Mouse (Mus musculus): ENCODE results near the gene Cpeb4. TPM values are rescaled to one million over a fixed set of nuclear protein-coding genes. Genes with fewer than 3 reads are reported as not detected.
"Not testable (repeated sequence)": the region's sequence is repeated elsewhere in the genome, so short reads cannot be mapped to it uniquely, and the experiment has no call there.

The Cpeb4 gene
- polyA plus RNA-seq, 1 experiment from 2014 or later, result 11.7 TPM

DNA sequence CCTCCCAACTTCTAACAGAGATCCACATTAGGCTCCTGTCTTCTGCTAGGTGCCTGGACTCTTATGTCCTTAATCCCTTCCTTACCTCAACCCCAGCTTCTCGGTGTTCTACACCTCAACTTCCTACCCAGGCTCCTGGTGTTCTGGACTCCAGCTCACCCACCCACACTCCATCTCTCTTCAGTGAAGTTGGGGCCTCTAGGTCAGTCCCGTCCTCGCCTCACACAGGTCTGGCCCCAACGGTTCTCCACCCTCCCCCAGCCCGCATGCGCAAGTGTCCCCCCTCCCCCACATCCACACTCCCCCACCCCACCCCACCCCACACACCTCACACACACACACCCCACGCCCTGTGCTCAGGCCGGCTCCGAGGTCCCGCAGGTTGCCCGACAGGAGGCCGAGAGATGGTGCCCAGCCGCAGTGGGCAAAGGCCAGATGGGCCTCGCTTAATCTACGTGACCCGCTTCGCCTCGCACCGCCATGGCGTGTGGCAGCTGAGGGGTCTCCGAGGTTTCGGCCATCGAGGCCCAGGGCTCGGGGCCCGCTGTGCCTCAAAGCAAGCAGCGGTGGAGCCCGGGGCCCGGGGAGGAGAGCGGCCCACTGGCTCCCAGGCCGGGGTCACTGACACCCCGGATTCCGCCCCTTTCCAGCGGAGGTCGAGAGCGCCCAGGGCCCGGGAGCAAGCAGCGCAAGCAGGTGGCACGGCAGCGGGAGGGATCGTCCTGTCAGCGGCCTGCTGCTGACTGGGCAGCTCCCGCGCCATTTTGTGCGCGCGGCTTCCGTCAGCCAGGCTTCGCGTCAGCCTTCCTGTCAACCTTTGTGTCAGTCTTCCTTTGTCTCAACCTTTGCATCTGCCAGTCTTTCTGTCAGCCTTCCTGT, 93.5 kb downstream of the Cpeb4 start, which contains the start of gene 4930524B15Rik:
4930524B15Rik (plus strand) TSS at position 337 of the 879 bp plus-strand sequence.
- H3K36me3 ChIP-seq (replicated peaks), result no peaks in the 10 kb centered on the region
- H3K9me3 ChIP-seq, result no peaks in the 10 kb centered on the region
- no peaks in the 10 kb centered on the region for H3K27me3 ChIP-seq
- H3K4me1 ChIP-seq, result peaks cover 6% of the 10 kb centered on the region
- peak; percentile 75 for ATAC-seq (ENCODE audit: low FRiP score)
- WGBS, result 50% methylated on average over 49 of the region's 49 CpGs
- peak within 1 kb of the TSS; percentile 49 for H3K4me2 ChIP-seq
- H3K9ac ChIP-seq, result 0 out of 2 replicates have a peak within 1 kb of the TSS, but pooled peaks have one; percentile 40
- peak within 1 kb of the TSS; percentile 29 for H3K4me3 ChIP-seq (replicated peaks)
- no peak within 1 kb of the TSS for H3K27ac ChIP-seq

- 89% methylated on average over 4 of the region's 4 CpGs for WGBS
- no peaks in the 10 kb centered on the region for H3K27me3 ChIP-seq
- no peak overlapping the region for H3K4me3 ChIP-seq (replicated peaks)
- H3K36me3 ChIP-seq (replicated peaks), result no peaks in the 10 kb centered on the region
- no peak overlapping the region for H3K27ac ChIP-seq
- no peak overlapping the region for H3K4me2 ChIP-seq
- no peak overlapping the region for H3K9ac ChIP-seq
- no peaks in the 10 kb centered on the region for H3K4me1 ChIP-seq
- no peak for ATAC-seq (ENCODE audit: low FRiP score)
- H3K9me3 ChIP-seq, result no peaks in the 10 kb centered on the region
Observed at GRCm38 (mm10) chr11:31974132-31974531, 102.1 kb downstream of the Cpeb4 start.

DNA sequence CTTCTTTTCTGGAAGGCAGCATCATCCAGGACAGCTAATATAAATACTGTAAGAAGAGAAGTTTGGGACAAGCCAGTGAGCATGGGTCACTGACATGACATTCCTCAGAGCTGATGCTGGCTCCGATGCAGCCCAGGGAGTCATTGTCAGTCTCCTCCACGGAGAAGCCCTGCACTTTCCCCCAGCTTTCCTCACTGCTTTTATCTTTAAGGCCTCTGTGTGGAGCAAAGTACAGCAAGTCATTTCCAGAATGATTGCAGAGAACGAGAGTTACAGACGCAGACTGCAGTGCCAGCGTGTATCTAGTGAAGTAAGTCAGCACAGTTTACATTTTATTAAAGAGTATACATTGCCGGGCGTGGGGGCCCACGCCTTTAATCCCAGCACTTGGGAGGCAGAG, 102.8 kb downstream of the Cpeb4 start:
- H3K4me1 ChIP-seq, result no peaks in the 10 kb centered on the region
- H3K9me3 ChIP-seq, result peaks cover 2% of the 10 kb centered on the region; the same call in 1 of the 2 replicates
- no peak for ATAC-seq (ENCODE audit: low FRiP score)
- no peak overlapping the region for H3K9ac ChIP-seq
- no peak overlapping the region for H3K27ac ChIP-seq
- H3K4me2 ChIP-seq, result no peak overlapping the region
- WGBS, result 68% methylated on average over 8 of the region's 8 CpGs
- H3K27me3 ChIP-seq, result no peaks in the 10 kb centered on the region
- no peak overlapping the region for H3K4me3 ChIP-seq (replicated peaks)
- no peaks in the 10 kb centered on the region for H3K36me3 ChIP-seq (replicated peaks)

- H3K27ac ChIP-seq, result no peak overlapping the region
- H3K4me2 ChIP-seq, result no peak overlapping the region
- no peaks in the 10 kb centered on the region for H3K27me3 ChIP-seq
- H3K9ac ChIP-seq, result no peak overlapping the region
- H3K4me1 ChIP-seq, result no peaks in the 10 kb centered on the region
- WGBS, result 81% methylated on average over 5 of the region's 5 CpGs
- no peak for ATAC-seq (ENCODE audit: low FRiP score)
- H3K9me3 ChIP-seq, result peaks cover 7% of the 10 kb centered on the region; the same call in 1 of the 2 replicates
- no peaks in the 10 kb centered on the region for H3K36me3 ChIP-seq (replicated peaks)
- no peak overlapping the region for H3K4me3 ChIP-seq (replicated peaks)
Observed at GRCm38 (mm10) chr11:31975678-31976077, 103.7 kb downstream of the Cpeb4 start.

GRCm38 (mm10) chr11:31976137-31976536, 104.1 kb downstream of the Cpeb4 start:
- WGBS, result 76% methylated on average over 5 of the region's 5 CpGs
- no peak overlapping the region for H3K9ac ChIP-seq
- no peak overlapping the region for H3K4me3 ChIP-seq (replicated peaks)
- H3K4me2 ChIP-seq, result no peak overlapping the region
- no peak overlapping the region for H3K27ac ChIP-seq
- H3K27me3 ChIP-seq, result no peaks in the 10 kb centered on the region
- no peaks in the 10 kb centered on the region for H3K4me1 ChIP-seq
- no peaks in the 10 kb centered on the region for H3K36me3 ChIP-seq (replicated peaks)
- peaks cover 7% of the 10 kb centered on the region; the same call in 1 of the 2 replicates for H3K9me3 ChIP-seq
- no peak for ATAC-seq (ENCODE audit: low FRiP score)

GRCm38 (mm10) chr11:31980089-31980488, 108.1 kb downstream of the Cpeb4 start:
- not testable (repeated sequence) for H3K27ac ChIP-seq; ATAC-seq (ENCODE audit: low FRiP score); H3K36me3 ChIP-seq (replicated peaks); H3K9ac ChIP-seq; H3K27me3 ChIP-seq; H3K4me2 ChIP-seq; H3K4me1 ChIP-seq; H3K9me3 ChIP-seq; H3K4me3 ChIP-seq (replicated peaks)
- 87% methylated on average over 5 of the region's 5 CpGs for WGBS

DNA sequence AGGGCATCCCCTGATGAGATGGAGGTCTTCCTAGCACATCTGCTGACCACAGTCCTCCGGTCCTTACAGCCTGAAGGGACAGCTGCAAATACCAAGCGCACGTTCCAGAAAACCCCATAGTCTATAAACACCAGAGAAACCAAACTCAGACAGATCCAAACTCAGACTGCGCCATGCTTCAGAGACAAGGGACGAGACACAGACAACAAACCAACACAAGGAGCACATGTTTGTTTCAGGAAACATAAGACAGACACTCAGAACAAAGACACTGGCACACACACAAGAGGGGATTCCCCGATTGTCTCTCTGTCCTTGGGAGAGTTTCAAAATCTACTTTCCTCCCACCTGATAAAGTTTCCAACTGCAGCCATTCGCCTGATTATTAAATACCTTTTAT, 109.8 kb downstream of the Cpeb4 start:
- Histone ChIP-seq H3K4me2 (no peak overlapping the region), H3K27ac (no peak overlapping the region), H3K36me3 (replicated peaks) (no peaks in the 10 kb centered on the region), H3K27me3 (no peaks in the 10 kb centered on the region), H3K4me3 (replicated peaks) (no peak overlapping the region), H3K9ac (no peak overlapping the region), H3K4me1 (no peaks in the 10 kb centered on the region), H3K9me3 (peaks cover 7% of the 10 kb centered on the region; the same call in 1 of the 2 replicates)
- no peak for ATAC-seq (ENCODE audit: low FRiP score)
- WGBS, result 91% methylated on average over 7 of the region's 7 CpGs

GRCm38 (mm10) chr11:31982247-31982943, 110.4 kb downstream of the Cpeb4 start:
- H3K9me3 ChIP-seq; H3K9ac ChIP-seq; ATAC-seq (ENCODE audit: low FRiP score); H3K27ac ChIP-seq; H3K36me3 ChIP-seq (replicated peaks); H3K4me3 ChIP-seq (replicated peaks); H3K4me1 ChIP-seq; H3K27me3 ChIP-seq; H3K4me2 ChIP-seq: not testable (repeated sequence)
- WGBS, result 81% methylated on average over 13 of the region's 13 CpGs

DNA sequence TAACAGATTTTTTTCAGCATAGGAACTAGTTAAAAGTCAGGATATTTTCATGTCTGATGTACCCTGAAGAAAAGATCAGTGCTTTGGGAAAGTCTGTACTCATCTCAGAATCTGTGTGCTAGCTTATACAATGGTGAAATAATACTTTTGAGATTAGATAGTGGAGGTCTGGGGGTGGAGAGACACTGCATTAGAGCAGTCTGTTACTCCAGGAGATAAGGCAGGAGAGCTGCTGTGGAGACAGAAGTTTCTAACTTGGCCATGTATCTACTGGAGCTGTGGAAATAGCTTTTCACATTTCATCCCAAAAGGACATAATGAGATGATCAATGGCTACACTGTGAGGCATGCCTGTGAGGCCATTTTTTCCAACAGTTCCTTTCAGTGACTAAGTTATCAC, 111.2 kb downstream of the Cpeb4 start:
- Histone ChIP-seq H3K27ac (no peak overlapping the region), H3K4me1 (no peaks in the 10 kb centered on the region), H3K36me3 (replicated peaks) (no peaks in the 10 kb centered on the region), H3K9me3 (peaks cover 7% of the 10 kb centered on the region; the same call in 1 of the 2 replicates), H3K4me3 (replicated peaks) (no peak overlapping the region), H3K4me2 (no peak overlapping the region), H3K27me3 (no peaks in the 10 kb centered on the region), H3K9ac (no peak overlapping the region)
- no peak for ATAC-seq (ENCODE audit: low FRiP score)

GRCm38 (mm10) chr11:31984786-31985185, 112.8 kb downstream of the Cpeb4 start:
- Histone ChIP-seq H3K4me1 (no peaks in the 10 kb centered on the region), H3K4me3 (replicated peaks) (no peak overlapping the region), H3K9ac (no peak overlapping the region), H3K4me2 (no peak overlapping the region), H3K27me3 (no peaks in the 10 kb centered on the region), H3K36me3 (replicated peaks) (no peaks in the 10 kb centered on the region), H3K27ac (no peak overlapping the region), H3K9me3 (peaks cover 6% of the 10 kb centered on the region; the same call in 1 of the 2 replicates)
- ATAC-seq (ENCODE audit: low FRiP score), result no peak
- 79% methylated on average over 2 of the region's 2 CpGs for WGBS

Measured in forebrain, embryonic 12.5 days (tissue).